In genomic region chr13:109437231-109437776, GRCm38 (mm10) we compare ENCODE assay signal across 16 mouse cellular contexts.
"Had no signal": no experiment of that assay in that cellular context is flagged by ENCODE, and none has a peak within 500 bp of the region (broad histone marks: within the 10 kb centered on the region; RNA-seq: fewer than 3 reads in every experiment).

No protein-coding gene starts in this region.

- H3K4me3 ChIP-seq: limb, embryonic 12.5 days; liver, embryonic 13.5 days; lung, embryonic 15.5 days; midbrain, embryonic 10.5 days; myocyte; neural tube, embryonic 12.5 days had no signal

- DNase-seq: kidney, adult 11 months; kidney, postnatal 36 days; layer of hippocampus, adult 9-11 months; liver; liver, embryonic 13.5 days; liver, postnatal 0 days; midbrain, embryonic 14.5 days; retina, postnatal 1 day; thymus, postnatal 36 days had no signal

- H3K4me1 ChIP-seq: neural tube, embryonic 12.5 days had no signal

- ATAC-seq: inflammation-experienced regulatory T-cells, adult 6 months; liver, postnatal 0 days had no signal

- H3K27ac ChIP-seq: kidney, postnatal 0 days; limb, embryonic 12.5 days; liver, embryonic 13.5 days; lung, embryonic 15.5 days; midbrain, embryonic 10.5 days; neural tube, embryonic 12.5 days had no signal

- H3K36me3 ChIP-seq: limb, embryonic 12.5 days; liver, embryonic 13.5 days; lung, embryonic 15.5 days; midbrain, embryonic 10.5 days; neural tube, embryonic 12.5 days had no signal

- H3K27me3 ChIP-seq: limb, embryonic 12.5 days; liver, embryonic 13.5 days; lung, embryonic 15.5 days; neural tube, embryonic 12.5 days had no signal
